Mouse (Mus musculus) telencephalon, adult 2 months (tissue): ENCODE results near the gene Fam178b.
A peak's percentile ranks its signal among the peaks of the same experiment; 100 is the strongest.

Experiments
- DNase-seq: peaks from one replicate; pipeline ENCODE4 v3.0.0-alpha.2; 2011; ENCODE audit warnings: low read depth, low spot score

Gene Fam178b

DNA sequence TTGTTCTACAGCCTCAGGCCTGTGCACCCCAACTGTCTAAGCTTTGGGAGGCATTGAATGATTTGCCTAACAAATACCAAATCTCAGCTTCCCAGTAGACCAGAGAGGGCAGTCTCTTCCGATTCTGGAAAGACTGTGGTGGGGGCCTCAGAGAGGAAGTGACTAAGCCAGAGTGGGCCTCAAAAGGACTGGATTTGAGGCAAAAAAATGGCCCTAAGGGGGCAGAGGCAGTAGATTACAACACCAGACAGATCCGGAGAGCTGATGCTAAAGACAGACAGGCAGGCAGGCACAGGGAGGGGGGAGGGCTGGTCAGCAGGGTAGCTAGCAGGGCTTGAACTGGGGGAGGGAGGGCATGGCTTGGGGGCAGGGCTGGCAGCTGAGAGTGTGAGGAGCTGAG, 116.6 kb downstream of the Fam178b start:
- no peak for DNase-seq

DNA sequence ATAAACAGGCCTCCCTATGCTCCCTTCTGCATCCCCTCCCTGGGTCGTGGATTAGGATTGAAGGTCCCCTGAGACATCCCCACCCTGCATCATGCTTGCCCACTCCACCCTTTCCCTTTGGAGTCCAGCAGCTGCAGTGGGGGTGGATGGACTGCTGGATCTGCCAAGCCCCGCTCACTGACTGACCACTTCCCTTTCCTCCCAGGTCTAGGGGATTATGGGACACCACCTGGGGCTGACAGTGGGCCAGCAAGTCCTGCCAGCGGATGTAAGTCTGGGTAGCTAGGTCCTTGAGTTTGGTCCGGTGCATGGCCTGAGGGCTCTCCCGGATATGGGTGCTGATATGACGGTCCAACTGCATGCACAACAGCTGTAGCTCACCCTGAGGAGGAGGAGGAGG, 118.9 kb downstream of the Fam178b start:
- no peak for DNase-seq

DNA sequence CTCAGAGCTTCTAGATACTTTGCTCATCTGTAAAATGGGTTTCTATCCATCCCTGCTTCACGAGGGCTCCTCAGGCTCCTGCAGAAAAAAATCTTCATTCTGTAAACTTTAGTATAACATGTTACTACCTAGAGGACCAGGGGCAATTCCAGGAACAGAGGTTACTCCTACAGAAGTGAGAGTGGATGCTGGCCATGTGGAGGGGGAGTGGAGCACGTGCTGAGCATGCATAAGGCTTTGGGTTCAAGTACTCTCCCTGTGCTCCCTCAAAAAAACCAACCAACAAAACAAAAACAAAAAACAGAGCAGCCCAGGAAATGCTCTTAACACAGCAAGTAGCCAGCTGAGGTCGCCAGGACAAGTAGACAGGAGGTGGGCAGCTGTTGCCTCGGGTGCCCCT, 119.4 kb downstream of the Fam178b start:
- no peak for DNase-seq

DNA sequence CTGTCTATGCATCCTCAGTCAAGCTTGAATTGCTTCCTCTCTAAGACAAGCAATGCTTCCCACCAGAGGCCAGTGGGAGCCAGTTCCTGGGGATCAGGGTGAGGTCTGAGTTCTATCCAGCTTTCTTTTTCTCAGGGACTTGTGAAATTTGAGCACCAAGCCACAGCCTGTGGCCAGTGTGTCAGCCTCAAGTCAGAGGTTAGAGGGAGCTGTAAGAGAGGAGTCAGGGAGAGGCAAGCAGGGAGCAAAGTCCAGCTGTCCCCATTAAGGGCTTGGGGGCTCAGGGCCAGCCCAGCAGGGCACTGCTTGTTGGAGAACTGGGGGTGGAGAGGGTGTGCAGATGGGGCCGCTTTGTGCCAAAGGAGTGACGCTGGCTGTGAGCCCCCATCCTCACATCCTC, 119.8 kb downstream of the Fam178b start:
- no peak for DNase-seq

DNA sequence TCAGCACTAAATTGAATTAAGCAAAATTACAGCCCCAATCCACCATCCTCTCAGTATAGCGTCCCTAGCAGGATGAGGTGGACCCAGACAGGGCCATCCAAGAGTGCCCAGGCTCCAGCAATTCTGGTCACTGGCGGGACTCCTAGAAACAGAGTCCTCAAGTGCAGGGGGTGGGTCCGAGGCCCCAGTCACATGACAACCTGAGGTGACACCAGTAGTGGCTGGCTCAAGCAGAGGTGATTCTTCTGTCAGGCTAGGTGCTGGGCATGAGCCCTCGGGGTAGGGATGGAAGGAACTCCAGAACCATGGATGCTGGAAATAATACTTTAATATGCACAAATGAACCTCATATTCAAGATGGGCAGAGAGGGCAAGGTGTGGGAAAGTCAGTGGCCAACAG, 120.6 kb downstream of the Fam178b start:
- DNase-seq: no peak

DNA sequence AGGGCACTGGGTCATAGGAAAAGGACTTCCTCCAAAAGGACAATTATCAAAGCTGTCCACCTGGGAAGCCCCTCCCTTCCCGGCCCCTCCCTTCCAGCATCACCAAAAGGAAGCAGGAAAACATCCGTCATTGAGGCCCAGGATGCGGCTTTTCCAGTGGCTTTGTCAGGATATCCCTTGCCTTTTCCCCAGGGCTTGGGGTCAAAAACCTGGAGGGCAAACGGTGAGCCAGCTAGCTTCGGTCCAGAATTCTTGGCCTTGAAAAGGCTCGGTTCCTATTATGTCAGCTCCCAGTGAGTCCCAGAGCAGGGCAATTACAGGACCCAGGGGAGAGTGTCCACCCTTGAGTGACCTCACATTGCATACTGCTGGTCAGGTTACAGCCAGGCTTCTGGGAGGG, 122.1 kb downstream of the Fam178b start:
- no peak for DNase-seq

DNA sequence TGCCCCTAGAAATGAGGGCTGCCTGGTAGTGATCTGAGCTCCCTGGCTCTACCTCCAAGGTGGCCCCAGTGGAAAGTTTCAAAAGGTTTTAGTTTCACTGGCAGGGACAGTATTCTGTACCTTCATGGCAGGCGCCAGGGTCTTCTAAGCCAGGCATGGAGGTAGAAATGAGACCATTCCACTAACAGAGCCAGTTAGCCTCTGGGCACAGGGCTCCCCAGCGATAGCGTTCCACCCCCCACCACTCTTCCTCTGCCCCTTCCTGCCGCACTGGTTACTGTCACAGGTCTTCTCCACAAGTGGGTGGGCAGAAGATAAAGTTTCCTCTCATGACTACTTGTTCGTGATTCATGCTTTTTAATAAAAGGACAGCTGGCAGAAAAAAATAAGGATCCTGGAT, 123.1 kb downstream of the Fam178b start:
- no peak for DNase-seq

DNA sequence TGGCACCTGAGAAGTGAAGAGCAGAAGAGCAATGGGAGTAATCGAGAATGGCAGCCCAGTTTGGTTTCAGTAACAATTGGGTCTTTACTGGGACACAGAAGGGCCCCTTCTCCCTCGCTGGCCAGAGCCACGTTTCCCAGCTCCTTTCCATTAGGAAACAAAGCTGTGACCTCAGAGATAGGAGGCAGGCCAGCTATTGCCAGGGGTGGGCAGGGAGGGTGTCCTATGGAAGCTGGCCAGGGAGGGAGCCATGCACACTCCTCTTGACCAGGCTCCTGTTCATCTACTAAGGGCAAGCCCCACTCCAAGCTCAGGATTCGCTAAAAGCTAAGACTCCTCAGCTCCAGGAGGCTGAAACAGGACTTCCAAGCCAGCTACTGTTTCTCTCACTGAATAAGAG, 123.7 kb downstream of the Fam178b start:
- no peak for DNase-seq

DNA sequence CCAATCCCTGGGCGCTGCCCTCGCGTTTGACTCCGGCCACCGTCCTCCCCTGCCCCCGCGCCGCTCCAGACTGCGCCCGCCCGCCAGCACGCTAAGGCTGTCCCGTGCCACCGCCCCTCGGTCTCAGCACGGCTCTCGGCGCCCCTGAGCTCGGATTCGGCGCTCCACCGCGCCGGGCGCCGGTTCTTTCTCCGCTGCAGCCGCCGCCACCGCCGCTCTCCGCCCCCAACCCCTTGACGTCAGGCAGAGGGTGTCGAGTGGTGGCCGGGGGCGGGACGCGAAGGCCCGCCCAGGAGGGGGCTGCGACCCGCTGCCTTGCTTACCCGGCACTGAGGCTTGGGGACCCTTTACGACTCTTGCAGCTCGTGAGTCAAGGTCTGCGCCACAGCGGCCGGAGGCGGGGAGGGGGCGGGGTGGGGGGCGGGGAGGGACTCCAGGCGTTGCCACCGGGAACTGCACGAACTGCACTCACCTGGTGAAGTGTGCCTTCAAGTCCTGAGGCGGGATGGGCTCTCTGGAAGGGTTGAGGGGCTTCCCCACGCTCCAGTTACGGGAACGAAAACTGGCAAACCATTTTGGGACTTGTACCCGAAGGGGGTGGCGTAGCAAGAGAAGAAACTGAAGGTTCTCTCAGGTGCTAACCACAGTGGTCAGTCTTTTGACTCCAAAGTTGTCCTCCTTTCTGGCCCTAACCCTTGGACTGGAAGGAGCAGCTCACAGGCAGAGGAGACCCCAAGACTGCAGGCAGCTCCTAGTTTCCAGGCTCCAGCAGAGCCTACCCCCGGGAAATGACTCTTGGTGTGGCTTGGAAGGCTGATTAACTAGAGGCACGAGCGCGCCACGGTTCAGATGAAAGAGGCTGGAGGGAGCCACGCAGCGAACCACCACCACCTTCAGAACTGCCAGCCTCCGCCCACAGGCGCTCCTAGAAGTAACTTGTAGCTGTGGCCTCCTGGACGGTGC, 124.7 kb downstream of the Fam178b start, which contains the start of gene Sema4c:
Gene Sema4c (minus strand): TSS at position 319 of the 963 bp plus-strand sequence.
- DNase-seq: no peak

DNA sequence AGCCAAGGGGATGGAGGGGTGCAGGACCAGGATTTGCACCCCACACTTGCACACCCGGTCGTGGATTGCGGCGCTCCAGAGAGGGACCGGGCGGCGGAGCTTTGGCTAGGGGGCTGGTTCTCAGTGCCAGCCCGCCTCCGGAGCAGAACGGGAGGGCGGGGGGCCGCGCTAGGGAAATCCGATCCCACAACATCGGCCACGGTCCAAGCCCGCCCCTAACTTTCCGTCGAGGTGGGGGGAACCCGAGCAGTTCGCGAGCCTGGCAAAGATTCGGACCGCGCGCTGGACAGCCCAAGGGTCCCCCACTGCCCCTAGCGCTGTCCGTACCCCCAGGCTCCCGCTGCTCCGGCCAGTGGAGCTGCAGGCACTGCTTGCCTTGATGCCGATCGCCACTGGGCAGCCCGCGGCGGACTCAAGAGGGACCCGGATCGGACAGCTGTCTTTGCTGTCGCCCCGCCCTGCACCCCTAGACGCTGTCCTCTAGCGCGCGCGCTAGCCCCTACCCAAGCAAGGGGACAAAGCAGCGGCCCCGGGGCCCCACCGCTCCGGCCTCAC, 125.4 kb downstream of the Fam178b start:
- DNase-seq: no peak

DNA sequence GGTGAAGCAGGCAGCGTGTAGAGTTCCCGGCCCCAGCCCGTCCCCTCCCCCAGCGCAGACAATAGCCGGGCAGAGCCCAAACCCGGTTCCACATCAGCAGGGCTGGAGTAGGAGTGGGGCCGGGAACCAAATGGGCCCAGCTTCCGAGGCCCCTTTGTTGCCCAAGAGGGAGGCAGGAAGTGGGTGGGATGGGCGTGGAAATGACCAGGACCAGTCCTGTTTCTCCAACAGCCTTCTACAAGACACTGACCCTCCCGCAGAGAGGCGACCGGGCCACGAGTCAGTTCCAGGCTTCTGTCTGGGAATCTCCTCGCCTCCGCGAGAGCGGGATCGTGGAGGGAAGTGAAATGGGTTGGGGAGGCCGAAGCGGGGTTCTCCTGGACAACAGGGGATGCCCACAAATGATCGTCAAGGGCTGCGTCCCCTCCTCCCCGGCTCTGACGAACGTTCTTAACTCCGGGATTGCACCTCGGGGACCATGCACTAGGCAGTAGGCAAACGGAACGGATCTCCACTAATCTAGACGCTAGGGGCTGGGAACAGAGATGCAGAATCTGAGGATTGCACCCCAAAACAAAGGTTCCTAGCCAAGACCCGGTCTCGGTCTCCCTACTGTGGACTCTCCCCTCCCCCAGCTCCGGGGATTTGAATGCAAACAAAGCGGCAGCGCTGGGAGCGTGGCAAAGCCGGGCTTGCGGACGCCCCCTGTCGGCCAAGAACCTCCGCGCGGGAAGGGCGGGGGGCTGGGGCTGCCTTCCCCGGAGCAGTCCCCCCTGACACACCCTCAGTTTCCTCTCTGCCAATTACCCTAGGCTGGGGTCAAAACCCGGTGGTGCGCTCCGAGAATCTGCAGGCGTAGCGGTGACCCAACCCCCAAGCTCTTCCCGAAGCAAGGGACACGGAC, 126.2 kb downstream of the Fam178b start:
- peak; percentile 70 for DNase-seq

DNA sequence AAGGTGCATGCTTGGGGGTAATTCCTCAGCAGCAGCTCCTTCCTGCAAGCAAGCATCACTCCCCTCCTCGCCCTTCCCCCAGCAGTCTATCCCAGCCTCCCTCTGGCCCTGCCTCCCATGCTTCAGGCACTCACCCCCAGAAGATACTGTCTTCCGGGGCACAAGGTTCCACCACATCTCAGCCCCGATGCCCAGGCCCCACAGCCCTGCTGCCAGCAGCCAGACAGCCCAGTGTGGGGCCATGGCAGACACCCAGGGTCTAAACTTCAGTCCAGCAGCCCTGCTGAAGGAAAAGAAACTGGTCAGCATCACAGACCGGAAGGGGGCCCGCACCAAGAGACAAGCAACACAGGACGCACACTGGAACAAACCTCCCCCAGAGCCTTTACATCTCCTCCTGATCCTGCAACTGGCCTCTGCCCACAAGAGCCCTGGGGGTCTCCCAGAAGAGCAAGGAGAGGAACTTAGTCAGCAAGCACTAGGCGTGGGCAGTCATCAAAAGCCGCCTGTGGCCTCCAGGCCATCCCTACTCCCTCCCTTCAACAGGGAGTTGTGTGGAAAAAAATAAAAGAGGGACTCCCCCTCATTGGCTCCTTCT, 127.1 kb downstream of the Fam178b start:
- DNase-seq: no peak

DNA sequence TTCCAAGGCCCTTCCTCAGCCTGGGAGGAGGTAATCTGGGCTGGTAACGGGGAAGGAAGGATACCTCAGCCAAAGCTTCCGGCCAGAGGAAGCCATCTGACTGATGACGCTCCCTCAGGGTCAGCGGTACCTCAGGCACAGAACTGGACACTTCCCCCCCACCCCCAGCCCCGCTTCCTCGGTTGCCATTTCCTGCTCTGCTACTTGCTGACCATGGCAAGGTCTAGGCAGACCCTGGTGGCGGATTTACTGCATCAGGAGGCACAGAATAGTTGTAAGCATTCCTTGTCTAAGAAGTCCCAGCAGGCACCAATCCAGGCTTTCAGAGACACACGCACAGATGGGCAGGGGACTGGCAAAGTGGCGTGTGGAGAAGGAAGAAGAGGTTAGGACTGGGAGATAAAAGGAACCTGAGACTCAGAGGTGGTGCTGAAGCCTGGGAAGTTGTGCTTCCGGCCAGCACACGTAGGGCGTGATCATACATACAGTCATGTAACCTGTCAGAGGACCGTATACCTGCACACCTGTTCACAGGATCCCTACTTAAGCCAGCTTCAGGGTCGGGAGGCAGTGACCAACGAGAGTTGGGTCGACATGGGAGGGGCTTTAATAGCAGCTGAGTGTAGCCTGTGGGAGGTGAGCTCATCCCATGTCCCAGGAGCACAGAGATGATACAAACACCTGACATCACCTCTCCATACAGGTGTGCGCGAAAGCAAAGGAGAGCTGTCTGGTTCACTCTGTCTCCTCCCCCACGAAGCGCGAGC, 128.2 kb downstream of the Fam178b start:
- no peak for DNase-seq

DNA sequence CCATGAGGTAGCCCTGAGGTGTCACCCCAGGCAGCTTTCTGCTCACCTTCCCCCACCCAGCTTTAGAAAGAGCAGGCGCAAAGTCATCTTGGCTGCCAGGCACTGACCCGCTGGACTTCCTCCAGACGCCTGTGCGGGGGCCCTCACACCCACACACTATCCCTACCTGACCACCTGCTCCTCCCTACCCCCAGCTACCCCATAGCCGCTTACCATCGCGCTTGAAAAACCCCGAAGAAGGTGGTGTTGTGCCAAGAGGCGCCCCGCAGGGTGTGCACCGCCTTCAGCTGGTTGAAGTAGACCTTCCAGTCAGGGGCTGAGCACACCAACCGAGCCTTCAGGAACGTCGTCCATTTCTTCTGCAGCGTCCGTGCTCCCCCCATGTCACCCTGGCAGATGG, 130.5 kb downstream of the Fam178b start:
- DNase-seq: no peak

DNA sequence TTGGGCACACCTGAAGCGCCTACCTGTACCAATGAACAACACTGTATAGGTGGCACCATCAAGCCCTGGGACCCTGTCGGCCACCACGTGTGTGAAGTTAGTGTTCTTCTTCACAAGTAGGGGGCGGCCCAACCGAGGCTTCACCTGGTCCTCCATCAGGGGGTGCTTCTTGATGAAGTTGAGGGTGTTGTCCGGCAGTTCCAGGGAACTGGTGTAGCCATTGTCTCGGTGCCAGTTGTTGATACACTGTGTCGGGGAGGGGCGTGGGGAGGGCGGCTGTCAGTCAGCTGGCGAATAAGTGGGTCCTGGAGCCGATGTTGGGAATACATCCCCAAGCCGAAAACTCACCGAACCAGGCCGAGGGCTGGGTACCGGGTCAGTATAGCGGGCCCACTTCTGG, 131.1 kb downstream of the Fam178b start:
- no peak for DNase-seq

DNA sequence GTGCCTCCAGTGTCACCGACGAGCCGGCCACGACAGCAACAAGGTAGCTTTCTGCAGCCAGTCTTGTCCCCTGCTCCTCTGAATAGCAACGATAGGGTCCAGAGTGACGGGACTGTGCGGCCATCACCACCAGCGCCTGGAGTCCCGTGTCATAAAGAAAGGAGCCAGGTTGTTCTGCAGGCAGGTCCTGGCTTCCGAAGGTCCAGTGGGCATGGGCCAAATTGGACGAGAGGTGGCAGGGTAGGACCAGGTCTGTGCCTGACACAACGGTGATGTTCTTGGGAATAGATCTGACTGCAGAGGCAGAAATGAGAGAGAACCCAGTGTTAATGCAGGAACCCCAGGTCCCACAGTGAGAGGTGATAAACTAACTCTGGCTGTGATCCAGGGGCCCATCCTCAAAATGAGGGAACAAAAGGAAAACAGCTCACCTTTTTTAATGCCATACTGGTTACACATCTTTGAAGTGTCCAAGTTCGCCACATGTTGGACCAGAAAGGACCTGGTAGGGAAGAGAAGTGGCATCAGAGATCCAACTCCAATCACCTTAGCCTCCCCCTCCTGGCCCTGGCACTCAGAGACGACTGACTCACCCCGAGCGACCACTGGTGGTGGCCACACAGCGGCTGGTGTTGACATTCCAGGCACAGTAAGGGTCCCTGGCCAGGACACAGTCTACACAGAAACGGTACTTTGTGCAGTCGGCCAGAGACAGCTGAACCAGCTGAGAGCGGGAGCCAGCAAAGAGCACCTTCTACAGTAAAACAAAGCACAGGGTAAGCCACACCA, 132.7 kb downstream of the Fam178b start:
- no peak for DNase-seq

DNA sequence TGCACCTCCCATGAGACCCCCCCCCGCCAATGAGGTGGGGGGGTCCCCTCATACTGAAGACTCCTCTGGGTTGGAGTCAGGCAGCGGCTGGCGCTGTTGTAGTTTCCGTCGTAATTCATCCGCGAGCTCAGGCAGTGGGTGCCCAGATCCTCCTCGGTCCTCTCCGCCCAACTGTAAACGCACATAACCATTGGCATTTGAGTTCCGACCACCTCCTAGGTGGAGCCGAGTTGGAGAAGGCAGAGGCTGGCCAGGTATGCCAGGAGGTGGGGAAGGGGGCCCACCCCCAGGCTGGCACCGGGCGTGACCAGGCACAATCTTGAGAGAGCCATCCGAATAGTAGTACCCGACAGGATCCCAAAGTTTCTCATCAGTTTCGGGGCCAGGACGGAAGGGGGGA, 133.5 kb downstream of the Fam178b start:
- DNase-seq: no peak

DNA sequence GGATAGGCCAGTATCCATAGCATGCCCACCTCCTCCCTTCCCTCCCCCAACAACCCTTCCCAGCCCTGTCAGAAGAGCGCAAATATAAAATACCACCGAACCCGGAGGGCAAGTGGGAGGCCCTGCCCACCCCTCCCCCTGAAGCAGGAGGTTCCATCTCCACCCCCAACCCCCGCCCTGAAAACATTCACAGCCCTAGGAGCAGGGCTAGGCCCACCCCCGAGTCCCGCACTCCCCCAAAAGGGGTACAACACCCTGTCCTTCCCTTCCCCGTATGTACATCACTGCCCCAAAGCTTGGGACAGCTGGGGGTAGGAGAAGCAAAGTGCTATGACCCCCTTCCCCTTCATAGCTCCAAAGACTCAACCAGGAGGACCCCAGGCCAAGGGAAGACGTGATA, 134.2 kb downstream of the Fam178b start:
- DNase-seq: no peak

DNA sequence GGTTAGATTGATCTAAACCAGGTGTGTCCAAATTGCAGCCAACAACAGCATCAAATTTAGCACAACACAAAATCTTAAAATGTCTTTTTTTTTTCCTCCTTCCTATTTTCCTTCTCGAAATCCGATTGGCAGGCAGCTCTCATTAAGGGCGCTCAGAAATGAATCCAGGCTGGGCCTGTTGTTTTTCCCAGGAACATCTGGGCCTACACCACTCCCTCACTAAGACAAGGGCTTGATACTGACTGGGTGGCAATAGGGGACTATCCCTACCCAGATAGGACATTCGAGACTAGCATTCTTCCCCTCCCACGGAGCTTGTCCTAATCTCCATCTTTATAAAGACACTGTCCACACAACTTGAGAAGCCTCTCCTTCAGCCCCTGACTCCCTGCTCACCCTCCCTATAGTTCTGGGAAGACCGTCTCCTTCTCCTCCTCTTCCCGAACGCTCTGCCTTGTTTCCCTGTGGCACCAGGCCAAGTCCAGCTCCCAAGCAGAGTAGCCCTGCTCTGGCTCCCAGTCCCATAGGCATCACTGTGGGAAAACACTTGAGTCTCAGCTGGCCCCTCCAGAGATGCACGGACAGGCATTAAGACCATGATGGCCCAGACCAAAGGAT, 134.9 kb downstream of the Fam178b start:
- no peak for DNase-seq
